In the genomic region with DNA sequence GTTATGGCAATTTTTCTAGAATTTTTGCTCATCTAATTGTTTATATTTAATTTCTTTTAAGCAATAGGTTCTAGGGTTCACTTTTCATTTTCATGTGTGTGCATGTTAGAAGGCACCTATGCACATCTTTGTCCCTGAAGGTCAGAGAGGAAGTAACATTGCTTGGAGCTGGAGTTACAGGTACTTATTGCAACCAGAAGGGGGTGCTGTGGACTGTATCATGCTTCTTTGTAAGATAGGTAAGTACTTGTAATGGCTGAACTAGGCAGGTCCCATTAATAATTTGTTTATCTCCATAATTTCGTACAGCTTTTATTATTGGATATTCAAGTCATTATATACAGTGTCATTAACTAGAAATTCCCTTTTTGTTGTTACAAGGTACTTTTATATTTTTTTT, we compare ENCODE assay signal across 11 mouse cellular contexts.
DNase-seq lines count a peak whose midpoint lies in the region; ATAC-seq lines count a peak whose summit lies in the region.
"Had no signal": no experiment of that assay in that cellular context is flagged by ENCODE, and none has a peak within 500 bp of the region (broad histone marks: within the 10 kb centered on the region; RNA-seq: fewer than 3 reads in every experiment).

No protein-coding gene starts in this region.

- H3K9ac ChIP-seq in embryonic facial prominence, embryonic 11.5 days (replicated peaks; ENCODE audit: low read length): no peak overlapping the region
- no peak overlapping the region for H3K9ac ChIP-seq in midbrain, embryonic 11.5 days (ENCODE audit: low read length)
- no peak overlapping the region for H3K9ac ChIP-seq in midbrain, embryonic 16.5 days (ENCODE audit: low read depth, low read length)

- ATAC-seq in embryonic facial prominence, embryonic 11.5 days (replicated peaks; ENCODE audit: insufficient number of reproducible peaks, low FRiP score, low TSS enrichment, low read depth): no peak
- 0 out of 2 replicates have a peak, but pooled peaks have one; percentile 50 for ATAC-seq in midbrain, embryonic 11.5 days (ENCODE audit: low FRiP score)
- ATAC-seq in midbrain, embryonic 16.5 days: no peak
- no peak for ATAC-seq in erythroid progenitor cell, adult 5-6 weeks (replicated peaks; ENCODE audit: low FRiP score, poor library complexity, severe bottlenecking)

- no peak overlapping the region for H3K4me2 ChIP-seq in embryonic facial prominence, embryonic 11.5 days (ENCODE audit: low read depth, low read length)
- H3K4me2 ChIP-seq in midbrain, embryonic 11.5 days: no peak overlapping the region
- no peak overlapping the region for H3K4me2 ChIP-seq in midbrain, embryonic 16.5 days (ENCODE audit: low read length)
- H3K4me2 ChIP-seq: heart, embryonic 11.5 days had no signal

- no peaks in the 10 kb centered on the region for H3K27me3 ChIP-seq in embryonic facial prominence, embryonic 11.5 days (ENCODE audit: control insufficient read depth, insufficient read depth, low read length)
- H3K27me3 ChIP-seq in embryonic facial prominence, embryonic 10.5 days (replicated peaks; ENCODE audit: low read depth, poor library complexity, severe bottlenecking): no peaks in the 10 kb centered on the region
- no peaks in the 10 kb centered on the region for H3K27me3 ChIP-seq in midbrain, embryonic 11.5 days (ENCODE audit: control insufficient read depth, insufficient read depth, low read length)
- no peaks in the 10 kb centered on the region for H3K27me3 ChIP-seq in midbrain, embryonic 16.5 days (ENCODE audit: control insufficient read depth, insufficient read depth, low read depth, low read length)

- 53% methylated on average over 1 of the region's 1 CpGs for WGBS in embryonic facial prominence, embryonic 11.5 days
- 53% methylated on average over 1 of the region's 1 CpGs for WGBS in embryonic facial prominence, embryonic 10.5 days
- 67% methylated on average over 1 of the region's 1 CpGs for WGBS in midbrain, embryonic 11.5 days
- WGBS in midbrain, embryonic 16.5 days: 62% methylated on average over 1 of the region's 1 CpGs

- no peaks in the 10 kb centered on the region for H3K36me3 ChIP-seq in embryonic facial prominence, embryonic 11.5 days (replicated peaks; ENCODE audit: control insufficient read depth, insufficient read depth, low read depth, low read length)
- H3K36me3 ChIP-seq in embryonic facial prominence, embryonic 10.5 days (replicated peaks): no peaks in the 10 kb centered on the region
- H3K36me3 ChIP-seq in midbrain, embryonic 11.5 days (ENCODE audit: control insufficient read depth, insufficient read depth, low read length): no peaks in the 10 kb centered on the region
- H3K36me3 ChIP-seq in midbrain, embryonic 16.5 days (ENCODE audit: control insufficient read depth, insufficient read depth, low read length): no peaks in the 10 kb centered on the region

- DNase-seq in embryonic facial prominence, embryonic 11.5 days (ENCODE audit: low spot score): peak; percentile 39
- no peak for DNase-seq in embryonic facial prominence, embryonic 10.5 days (ENCODE audit: low spot score)
- no peak for DNase-seq in midbrain, embryonic 11.5 days (ENCODE audit: low spot score, missing footprints)
- peak; percentile 2 for DNase-seq in c-Kit-positive CD71-positive TER-119-negative erythroid progenitor cells, embryonic 14.5 days (ENCODE audit: low read depth)
- peak; percentile 44 for DNase-seq in mesoderm, embryonic 11.5 days (ENCODE audit: low read depth, low spot score)
- no peak for DNase-seq in layer of hippocampus, postnatal 14 days (ENCODE audit: low spot score in 2 of 2)

- H3K4me3 ChIP-seq in embryonic facial prominence, embryonic 11.5 days (ENCODE audit: low read depth, low read length): no peak overlapping the region
- no peak overlapping the region for H3K4me3 ChIP-seq in embryonic facial prominence, embryonic 10.5 days
- H3K4me3 ChIP-seq in midbrain, embryonic 11.5 days (ENCODE audit: low read depth, low read length): no peak overlapping the region
- H3K4me3 ChIP-seq in midbrain, embryonic 16.5 days (ENCODE audit: low read depth, low read length): no peak overlapping the region
- H3K4me3 ChIP-seq: erythroblast, embryonic 14.5 days had no signal

- no peaks in the 10 kb centered on the region for H3K4me1 ChIP-seq in embryonic facial prominence, embryonic 11.5 days (ENCODE audit: control insufficient read depth, insufficient read depth, low read length)
- no peaks in the 10 kb centered on the region for H3K4me1 ChIP-seq in embryonic facial prominence, embryonic 10.5 days
- H3K4me1 ChIP-seq in midbrain, embryonic 11.5 days (ENCODE audit: control insufficient read depth, insufficient read depth, low read length): no peaks in the 10 kb centered on the region
- no peaks in the 10 kb centered on the region for H3K4me1 ChIP-seq in midbrain, embryonic 16.5 days (ENCODE audit: control insufficient read depth, insufficient read depth, low read length)

- no peak overlapping the region for H3K27ac ChIP-seq in embryonic facial prominence, embryonic 11.5 days (replicated peaks; ENCODE audit: low read depth, low read length)
- no peak overlapping the region for H3K27ac ChIP-seq in embryonic facial prominence, embryonic 10.5 days (replicated peaks)
- H3K27ac ChIP-seq in midbrain, embryonic 11.5 days (ENCODE audit: low read depth, low read length): no peak overlapping the region
- H3K27ac ChIP-seq in midbrain, embryonic 16.5 days (ENCODE audit: low read length): no peak overlapping the region
- H3K27ac ChIP-seq: macrophage had no signal

- H3K9me3 ChIP-seq in embryonic facial prominence, embryonic 11.5 days (replicated peaks; ENCODE audit: control insufficient read depth, low read length): no peaks in the 10 kb centered on the region
- no peaks in the 10 kb centered on the region for H3K9me3 ChIP-seq in embryonic facial prominence, embryonic 10.5 days
- no peaks in the 10 kb centered on the region for H3K9me3 ChIP-seq in midbrain, embryonic 11.5 days (ENCODE audit: control insufficient read depth, low read length)
- no peaks in the 10 kb centered on the region for H3K9me3 ChIP-seq in midbrain, embryonic 16.5 days (replicated peaks; ENCODE audit: control insufficient read depth, low read length, poor library complexity, severe bottlenecking)

Comparison
In these comparisons a context has a peak if more than half of its experiments do, and no peak if none do; other contexts are left out.
1. DNase-seq: peak in embryonic facial prominence, embryonic 11.5 days (single experiment), c-Kit-positive CD71-positive TER-119-negative erythroid progenitor cells, embryonic 14.5 days (single experiment) and mesoderm, embryonic 11.5 days (single experiment); none in embryonic facial prominence, embryonic 10.5 days (single experiment), midbrain, embryonic 11.5 days (single experiment) and layer of hippocampus, postnatal 14 days (0 of 2).